Mouse (Mus musculus) liver (tissue): Measurements from ENCODE around the gene 4933434E20Rik.

ENCODE experiments used
- DNase-seq: peaks from one replicate; pipeline ENCODE4 v3.0.0-alpha.2; 2020; ENCODE audit warnings: mixed read lengths

4933434E20Rik gene

GRCm38 (mm10) chr3:90081365-90082240 lies 30.2 kb downstream of the 4933434E20Rik start:
- DNase-seq, result no peak

- DNase-seq, result no peak
These were observed 31.6 kb downstream of the 4933434E20Rik start for GRCm38 (mm10) chr3:90083034-90083433.

DNA sequence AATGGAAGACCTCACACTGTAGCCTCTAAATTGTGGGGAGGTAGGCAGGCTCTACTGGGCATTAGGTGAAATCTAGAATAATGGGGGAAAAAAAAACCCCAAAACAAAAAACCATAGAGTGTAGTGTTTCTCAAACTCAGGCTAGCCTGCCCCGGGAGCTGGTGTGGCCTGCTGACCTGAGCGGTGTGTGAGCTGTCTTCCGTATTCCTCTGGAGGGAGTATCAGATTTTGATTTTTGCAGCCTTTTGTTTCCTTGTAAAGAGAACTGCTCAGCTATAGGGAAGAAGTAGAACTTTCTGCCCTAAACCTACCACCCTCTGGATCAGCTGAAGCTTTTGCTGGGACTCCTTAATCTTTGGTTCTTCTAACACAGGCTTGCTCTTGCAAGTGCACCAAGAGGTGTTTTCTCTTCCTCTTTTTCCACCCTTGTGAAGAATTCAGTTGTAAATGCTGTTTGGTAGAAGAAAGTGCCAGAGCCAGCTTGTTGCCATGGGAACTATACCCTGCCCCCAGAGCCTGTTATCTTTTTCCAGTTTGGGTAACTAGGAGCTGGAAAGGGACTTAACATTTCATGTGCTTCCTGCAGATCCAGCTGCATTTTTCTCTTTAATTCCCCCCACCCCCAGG lies 32.4 kb downstream of the 4933434E20Rik start:
- no peak for DNase-seq

GRCm38 (mm10) chr3:90084790-90085189 lies 33.4 kb downstream of the 4933434E20Rik start:
- DNase-seq, result no peak

DNA sequence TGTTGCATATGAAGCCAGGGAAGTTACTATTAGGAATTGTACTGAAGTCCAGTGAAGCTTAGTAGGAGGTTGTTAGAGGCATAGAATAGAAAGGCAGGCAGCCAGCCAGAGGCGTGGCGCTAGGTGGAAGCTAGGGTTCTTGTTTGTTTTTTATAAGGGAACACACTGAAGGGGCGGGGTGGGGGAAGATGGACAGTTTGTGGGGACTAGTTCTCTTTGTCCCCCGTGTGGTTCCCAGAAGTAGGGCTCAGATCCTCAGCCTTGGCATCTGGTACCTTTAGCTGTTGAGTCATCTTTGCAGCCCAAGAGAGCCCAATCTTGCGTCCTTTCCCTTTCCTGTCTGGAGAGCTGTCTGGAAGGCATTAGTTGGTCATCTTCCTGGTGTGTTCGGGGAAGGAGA lies 33.8 kb downstream of the 4933434E20Rik start:
- no peak for DNase-seq

- no peak for DNase-seq
These were observed 34.6 kb downstream of the 4933434E20Rik start for GRCm38 (mm10) chr3:90086068-90086467.

DNA sequence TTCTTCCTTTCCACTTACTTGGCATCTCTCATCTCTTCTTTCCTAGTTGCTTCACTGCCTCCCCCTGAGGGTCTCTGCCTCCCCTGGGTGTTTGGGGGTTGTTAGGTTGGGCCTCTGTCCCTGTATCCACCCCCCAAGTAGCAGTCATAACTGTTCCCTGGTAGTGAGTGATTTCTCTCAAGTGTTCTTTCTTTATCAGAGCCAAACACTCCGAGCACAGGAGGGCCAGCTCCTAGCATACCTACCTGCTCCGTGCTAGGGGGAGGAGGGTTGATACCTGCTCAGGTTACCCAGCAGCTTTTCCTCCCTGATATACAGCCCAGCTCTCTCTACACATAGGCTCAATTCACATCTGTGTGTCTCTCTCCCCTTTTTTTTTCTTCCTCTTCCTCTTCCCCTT lies 37.2 kb downstream of the 4933434E20Rik start:
- no peak for DNase-seq

DNA sequence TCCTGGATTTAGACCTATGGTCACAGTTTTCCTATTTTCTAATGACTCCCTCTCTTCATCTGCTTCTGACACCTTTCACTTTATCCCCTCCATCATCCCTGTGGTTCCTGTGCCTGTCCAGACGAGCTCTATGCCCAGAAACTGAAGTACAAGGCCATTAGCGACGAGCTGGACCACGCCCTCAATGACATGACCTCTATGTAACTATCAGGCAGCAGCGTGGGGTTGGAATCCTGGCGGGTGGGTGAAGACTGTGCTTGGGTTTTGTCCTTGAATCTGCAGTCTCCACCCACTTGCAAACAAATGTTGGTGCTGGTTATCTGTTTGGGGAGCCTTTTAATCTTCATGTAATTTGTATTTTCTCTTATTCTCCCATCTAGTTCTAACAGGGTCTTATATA lies 39.5 kb downstream of the 4933434E20Rik start:
- no peak for DNase-seq

GRCm38 (mm10) chr3:90094453-90094852 lies 43.0 kb downstream of the 4933434E20Rik start:
- DNase-seq, result no peak

DNA sequence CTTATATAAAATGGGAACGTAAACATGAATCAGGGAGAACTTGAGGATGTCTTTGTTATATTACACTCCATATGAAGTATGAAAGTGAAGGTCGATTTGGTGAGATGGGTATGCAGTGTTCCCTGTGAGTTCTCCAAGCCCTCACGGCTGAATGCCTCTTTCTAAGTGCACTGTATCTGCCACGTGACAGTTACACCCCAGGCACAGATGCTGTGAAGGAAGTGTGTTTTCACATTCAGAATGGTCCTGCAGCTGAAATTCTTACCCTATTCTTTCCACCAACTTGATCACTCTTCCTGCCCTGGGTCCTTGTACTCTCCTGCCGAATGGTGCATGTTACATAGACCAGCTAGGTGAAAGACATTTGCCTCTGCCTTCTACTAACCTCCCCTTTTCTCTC lies 46.5 kb downstream of the 4933434E20Rik start:
- no peak for DNase-seq

- no peak for DNase-seq
These were observed 49.6 kb downstream of the 4933434E20Rik start for GRCm38 (mm10) chr3:90101010-90101409.

- no peak for DNase-seq
These were observed 50.2 kb downstream of the 4933434E20Rik start for GRCm38 (mm10) chr3:90101673-90102072.

GRCm38 (mm10) chr3:90102239-90102638 lies 50.8 kb downstream of the 4933434E20Rik start:
- no peak for DNase-seq

- no peak for DNase-seq
These were observed 51.7 kb downstream of the 4933434E20Rik start for GRCm38 (mm10) chr3:90103176-90103575.

DNA sequence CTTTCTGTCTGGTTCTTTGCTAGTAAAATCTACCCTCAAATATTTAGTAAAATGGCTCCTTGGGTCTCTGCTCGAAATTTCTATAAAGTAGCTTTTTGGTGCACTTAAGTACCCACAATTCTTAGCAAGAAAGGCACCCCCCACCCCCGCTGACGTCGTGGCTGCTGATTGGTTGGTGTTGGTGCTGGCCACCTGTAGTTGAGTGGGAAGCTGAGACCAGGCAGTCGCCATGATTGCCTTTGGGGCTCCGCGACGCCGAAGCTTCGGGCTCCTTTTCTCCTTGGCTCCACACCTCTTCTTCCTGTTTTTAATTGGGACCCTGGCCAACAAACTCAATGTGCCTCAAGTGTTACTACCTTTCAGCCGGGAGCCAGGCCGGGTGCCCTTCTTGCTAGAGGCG lies 52.5 kb downstream of the 4933434E20Rik start, which contains the start of gene Nup210l:
Nup210l (plus strand) TSS at position 195 of the 400 bp plus-strand sequence.
- DNase-seq, result no peak

GRCm38 (mm10) chr3:90111706-90112105 lies 60.3 kb downstream of the 4933434E20Rik start:
- DNase-seq, result no peak

DNA sequence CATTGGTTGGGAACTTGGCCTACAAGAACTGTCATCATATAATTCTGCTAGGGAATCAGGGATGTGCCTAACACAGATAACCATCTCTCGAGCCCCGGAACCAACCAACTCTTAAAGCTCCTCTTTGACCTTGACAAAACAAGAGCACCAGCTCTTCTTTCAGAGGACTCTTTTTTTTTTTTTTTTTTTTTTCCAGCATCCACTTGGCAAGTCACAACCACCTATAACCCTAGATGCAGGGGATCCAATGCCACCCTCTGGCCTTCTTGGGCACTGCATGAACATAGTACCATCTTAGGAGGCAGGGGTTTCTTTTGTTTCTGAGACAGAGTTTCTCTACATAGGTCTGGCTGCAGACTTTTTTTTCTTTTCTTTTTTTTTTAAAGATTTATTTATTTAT lies 62.9 kb downstream of the 4933434E20Rik start:
- DNase-seq, result no peak

DNA sequence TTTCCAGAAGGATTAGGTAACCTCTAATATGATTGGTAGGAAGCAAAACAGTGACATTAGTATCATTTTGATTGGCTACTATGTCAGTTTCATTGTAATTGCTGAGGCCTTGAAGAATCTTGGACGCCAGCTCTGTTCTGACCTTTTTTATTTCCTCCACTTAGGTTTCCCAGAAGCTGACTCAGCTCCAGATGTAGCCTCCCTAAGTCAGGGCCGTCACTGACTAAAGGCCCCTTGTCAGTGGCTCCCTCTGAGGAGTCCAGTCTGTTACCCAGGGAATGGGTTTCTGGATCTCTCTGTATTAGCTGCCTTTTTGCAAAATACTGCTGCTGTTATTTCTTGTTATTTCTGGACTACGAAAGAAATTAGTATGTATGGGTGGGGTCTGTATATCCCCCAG lies 64.1 kb downstream of the 4933434E20Rik start:
- no peak for DNase-seq
